Mouse (Mus musculus) bone marrow, adult 2 months (tissue): ENCODE measurements around the gene Prelp. TPM values are rescaled to one million over a fixed set of nuclear protein-coding genes. Genes with fewer than 3 reads are reported as not detected.

Source experiments
- H3K27ac ChIP-seq: fragments of 200-500 bp; 2 replicates; pipeline ENCODE4 v1.5.1; 2012; ENCODE audit warnings: low read depth, mild to moderate bottlenecking, control low read depth, inconsistent platforms, low read length; ENCODE audit not compliant: control insufficient read depth, poor library complexity, insufficient read depth
- H3K4me1 ChIP-seq: fragments of 200-500 bp; 2 replicates; pipeline ENCODE4 v1.6.1; 2011; ENCODE audit warnings: low read length; ENCODE audit not compliant: control insufficient read depth, insufficient read depth
- H3K4me3 ChIP-seq: fragments of 200-500 bp; replicated peaks from 2 replicates; pipeline ENCODE3; 2011; ENCODE audit warnings: mild to moderate bottlenecking, low read depth, low read length, control low read depth; ENCODE audit not compliant: control insufficient read depth
- CTCF ChIP-seq: fragments of 200-500 bp; IDR thresholded peaks from 2 replicates; pipeline ENCODE4 v1.5.1; 2011; ENCODE audit warnings: low read length, control low read depth; ENCODE audit not compliant: control insufficient read depth, insufficient read depth
- POLR2A ChIP-seq: fragments of 200-500 bp; IDR thresholded peaks from 2 replicates; pipeline ENCODE4 v1.6.1; 2011; ENCODE audit warnings: low read depth, mild to moderate bottlenecking, control low read depth, low read length, borderline replicate concordance; ENCODE audit not compliant: control insufficient read depth
- WGBS: fragments of 180-500 bp; shearing (Covaris S2); methylation state at CpG from one replicate; pipeline ENCODE4 v1.1.7; 2018; 5-methylcytosine and 5-hydroxymethylcytosine counted together
- polyA plus RNA-seq: library from polyadenylated mRNA; stranded (reverse); fragments of >200 nt; gene quantifications from 2 replicates; pipeline ENCODE4 v1.2.4, GENCODE M21; 2011; ENCODE audit warnings: low replicate concordance; ENCODE audit not compliant: missing spikeins, insufficient read depth, insufficient read length

The Prelp gene
- polyA plus RNA-seq, 1 experiment: 4.5 TPM

DNA sequence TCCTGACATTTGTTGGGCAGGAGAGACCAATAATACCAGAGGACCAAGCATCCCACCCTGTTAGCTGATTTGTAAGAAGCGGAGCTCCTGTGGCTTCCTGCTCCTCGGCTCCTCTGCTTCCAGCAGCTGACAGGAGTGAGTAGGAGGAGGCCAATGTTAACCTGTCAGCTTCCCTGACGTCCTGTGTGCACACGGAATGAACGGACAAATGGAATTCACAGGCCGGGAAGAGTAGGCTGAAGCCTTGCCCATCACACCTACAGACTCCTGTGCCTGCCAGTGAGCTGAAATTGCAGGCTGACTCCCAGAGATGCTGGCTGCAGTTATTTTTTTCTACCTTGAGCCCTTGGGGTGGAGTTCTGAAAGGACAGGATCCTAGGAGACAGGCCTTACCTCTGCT, 37.1 kb downstream of the Prelp start:
- H3K27ac ChIP-seq: no peak overlapping the region
- 86% methylated on average over 6 of the region's 6 CpGs for WGBS

DNA sequence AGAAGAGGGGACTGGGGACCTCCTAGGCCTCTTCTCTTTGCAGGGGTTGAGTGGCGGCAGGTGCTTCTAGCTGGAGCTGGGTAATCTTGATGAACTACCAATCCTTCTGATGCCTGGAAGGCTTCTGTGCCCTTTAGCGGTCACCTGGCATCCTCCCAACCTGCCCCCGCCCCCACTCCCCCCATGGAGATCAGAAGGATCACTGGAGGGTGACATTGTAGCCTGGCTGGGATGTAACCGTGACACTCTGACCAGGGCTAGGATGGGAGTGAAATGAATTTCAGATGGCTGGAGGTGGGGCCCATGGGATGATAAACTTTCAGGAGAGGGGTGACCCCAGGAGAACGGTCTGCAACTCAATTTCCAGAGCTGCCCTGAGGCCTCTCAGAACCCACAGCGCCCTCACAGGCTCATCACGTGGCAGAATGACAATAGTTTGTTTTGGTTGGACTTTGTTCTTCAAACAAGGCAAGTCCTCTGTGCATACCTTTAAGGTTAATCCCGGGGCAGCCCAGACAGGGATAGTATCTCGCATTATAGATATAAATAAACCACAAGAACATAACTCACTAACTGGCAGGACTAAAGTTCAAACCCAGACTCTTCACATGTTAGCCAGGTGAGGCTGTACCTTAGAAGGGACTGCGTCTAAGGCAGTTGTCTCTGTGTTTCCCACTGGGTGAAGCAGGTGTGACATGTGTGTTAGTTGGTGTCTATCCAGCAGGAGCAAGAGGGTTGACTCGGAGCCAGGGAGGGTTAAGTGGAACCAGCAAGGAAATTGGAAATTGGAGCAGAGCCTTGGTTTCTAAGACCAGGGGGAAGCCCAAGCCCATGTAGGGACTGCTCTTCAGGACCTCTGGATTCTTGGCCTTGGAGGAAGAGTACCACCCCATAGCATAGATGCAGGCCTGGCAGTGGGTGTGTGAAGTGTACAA, 38.7 kb downstream of the Prelp start:
- TF ChIP-seq POLR2A (no peak), CTCF (no peak)
- Histone ChIP-seq H3K27ac (no peak overlapping the region), H3K4me1 (peaks cover 14% of the 10 kb centered on the region), H3K4me3 (no peak overlapping the region)
- WGBS: 68% methylated on average over 11 of the region's 11 CpGs

More for the DNA sequence above, 37.1 kb downstream of the Prelp start:
- TF ChIP-seq POLR2A (no peak), CTCF (no peak)
- Histone ChIP-seq H3K4me1 (peaks cover 16% of the 10 kb centered on the region), H3K4me3 (no peak overlapping the region)

DNA sequence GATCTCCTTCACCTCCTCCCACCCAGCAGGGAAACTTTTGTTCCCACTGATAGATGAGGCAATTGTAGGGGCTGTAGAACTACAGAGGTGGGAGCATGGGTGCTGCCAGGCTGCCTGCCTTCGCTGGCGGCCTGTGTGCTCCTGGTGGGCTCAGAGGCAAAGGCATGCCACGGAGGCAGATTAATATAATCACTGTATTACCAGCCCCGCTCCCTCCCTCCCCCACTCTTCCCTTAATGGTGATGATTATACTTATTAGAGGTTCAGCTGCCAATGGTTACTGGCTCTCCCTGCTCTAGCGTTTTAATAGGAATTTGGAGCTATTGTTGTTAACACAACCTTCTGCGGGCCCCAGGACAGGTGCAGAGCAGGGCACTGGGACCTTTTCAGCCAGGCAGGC, 39.4 kb downstream of the Prelp start:
- Histone ChIP-seq H3K4me3 (no peak overlapping the region), H3K4me1 (peaks cover 12% of the 10 kb centered on the region), H3K27ac (no peak overlapping the region)
- 80% methylated on average over 6 of the region's 6 CpGs for WGBS
- no peak for TF ChIP-seq CTCF
- no peak for TF ChIP-seq POLR2A

DNA sequence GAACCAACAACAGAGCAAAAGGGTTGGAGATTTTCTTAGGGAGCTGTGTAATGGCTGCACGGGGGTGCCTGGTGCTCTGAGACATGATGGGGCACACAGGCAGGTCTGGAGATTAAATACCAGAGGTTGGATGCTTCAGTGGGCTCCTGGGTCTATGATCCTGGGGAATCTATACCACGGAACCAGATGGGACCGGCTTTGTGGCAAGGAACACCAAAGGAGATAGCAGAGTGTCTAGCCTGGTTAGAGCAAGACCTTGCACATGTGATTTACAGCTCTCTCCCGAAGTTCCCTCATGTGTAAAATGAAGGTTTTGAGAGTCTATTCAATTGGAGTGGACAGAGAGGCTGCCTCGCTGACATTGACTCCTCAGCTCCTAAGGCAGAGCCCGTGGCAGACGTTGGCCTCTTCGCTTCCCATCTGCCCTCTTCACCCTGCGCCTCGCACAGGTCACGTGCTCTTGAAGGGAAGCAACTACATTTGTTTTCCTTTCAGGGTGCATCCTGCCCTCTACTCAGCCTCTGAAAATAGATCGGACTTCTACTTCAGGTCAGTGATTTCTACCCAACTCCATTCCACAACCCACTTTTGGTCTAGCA, 42.3 kb downstream of the Prelp start:
- no peak for TF ChIP-seq POLR2A
- TF ChIP-seq CTCF: no peak

DNA sequence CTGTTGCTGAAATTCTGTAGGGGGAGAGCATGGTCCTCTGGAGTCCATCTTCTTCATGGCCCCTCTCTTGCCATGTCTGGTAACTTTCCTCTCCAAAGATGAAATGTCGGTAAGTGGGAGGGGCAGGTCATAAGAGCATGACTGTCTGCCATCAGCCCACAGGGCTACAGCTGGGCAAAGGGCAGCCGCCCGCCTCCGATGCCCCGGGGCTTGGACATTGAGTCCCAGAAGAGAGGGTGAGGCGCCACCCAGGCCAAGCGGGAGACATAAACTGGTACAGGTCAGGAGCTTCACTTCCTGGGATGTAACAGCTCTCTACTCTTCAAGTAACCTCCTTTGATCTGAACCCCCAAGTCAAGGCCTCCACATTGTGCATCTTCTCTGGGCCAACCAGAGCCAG, 44.3 kb downstream of the Prelp start:
- Histone ChIP-seq H3K4me3 (no peak overlapping the region), H3K4me1 (peaks cover 2% of the 10 kb centered on the region), H3K27ac (no peak overlapping the region)
- 93% methylated on average over 7 of the region's 7 CpGs for WGBS
- TF ChIP-seq CTCF: no peak
- TF ChIP-seq POLR2A: no peak

More for the DNA sequence above, 42.3 kb downstream of the Prelp start:
- no peak overlapping the region for H3K27ac ChIP-seq
- H3K4me1 ChIP-seq: peaks cover 2% of the 10 kb centered on the region
- 39% methylated on average over 12 of the region's 12 CpGs for WGBS
- no peak overlapping the region for H3K4me3 ChIP-seq

DNA sequence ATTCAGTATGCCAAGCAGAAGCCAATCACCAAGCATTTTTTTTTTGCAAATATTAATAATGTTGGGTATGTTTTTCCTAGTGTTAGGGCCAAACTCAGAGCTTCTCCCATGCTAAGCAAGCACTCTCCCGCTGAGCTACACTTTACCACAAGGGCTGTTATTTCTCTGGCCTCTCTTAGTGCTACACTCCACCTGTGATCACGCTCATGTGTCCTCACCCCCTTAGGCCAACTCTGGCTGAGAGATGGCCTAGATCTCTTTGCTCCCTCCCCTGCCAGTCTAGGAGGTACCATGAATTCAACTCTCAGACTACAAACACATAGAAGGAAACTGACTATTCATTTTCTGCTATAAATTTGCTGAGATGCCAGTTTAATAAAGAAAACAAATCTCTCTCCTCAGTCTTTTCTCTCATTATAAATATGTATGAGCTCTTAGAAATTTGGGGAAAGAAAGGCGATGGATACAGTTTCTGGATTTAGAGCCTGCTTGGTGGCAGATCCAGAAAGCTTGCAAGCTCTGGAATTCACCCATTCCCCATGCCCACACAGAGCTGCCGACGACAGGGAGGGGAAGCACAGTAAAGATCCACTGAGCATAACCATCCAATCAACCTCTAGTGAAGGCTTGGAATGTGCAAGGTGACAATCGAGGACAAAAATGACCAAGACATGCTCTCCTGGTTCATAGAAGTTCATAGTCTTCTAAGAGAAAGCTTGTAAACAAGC, 48.0 kb downstream of the Prelp start:
- TF ChIP-seq POLR2A (no peak), CTCF (no peak)
- Histone ChIP-seq H3K4me3 (no peak overlapping the region), H3K4me1 (no peaks in the 10 kb centered on the region), H3K27ac (no peak overlapping the region)
- WGBS: 81% methylated on average over 6 of the region's 6 CpGs

DNA sequence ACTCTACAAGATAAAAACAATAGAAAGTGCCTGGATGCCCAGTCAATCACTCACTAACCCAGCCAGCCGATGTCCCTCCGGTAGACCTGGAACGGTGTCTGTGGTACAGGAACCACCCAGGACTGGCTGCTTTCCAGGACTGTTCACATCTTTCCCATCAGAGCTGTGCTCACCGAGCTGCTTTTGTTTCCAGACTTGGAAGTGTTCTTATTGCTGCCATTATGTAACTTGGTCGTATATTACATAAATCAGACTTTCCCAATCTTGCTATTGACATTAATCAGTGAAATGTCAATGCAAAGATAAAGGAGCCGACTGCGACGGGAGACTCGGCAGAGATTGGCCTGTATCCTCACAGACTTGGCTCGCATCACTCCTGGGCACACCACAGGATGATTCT, 50.0 kb downstream of the Prelp start:
- WGBS: 56% methylated on average over 10 of the region's 10 CpGs

DNA sequence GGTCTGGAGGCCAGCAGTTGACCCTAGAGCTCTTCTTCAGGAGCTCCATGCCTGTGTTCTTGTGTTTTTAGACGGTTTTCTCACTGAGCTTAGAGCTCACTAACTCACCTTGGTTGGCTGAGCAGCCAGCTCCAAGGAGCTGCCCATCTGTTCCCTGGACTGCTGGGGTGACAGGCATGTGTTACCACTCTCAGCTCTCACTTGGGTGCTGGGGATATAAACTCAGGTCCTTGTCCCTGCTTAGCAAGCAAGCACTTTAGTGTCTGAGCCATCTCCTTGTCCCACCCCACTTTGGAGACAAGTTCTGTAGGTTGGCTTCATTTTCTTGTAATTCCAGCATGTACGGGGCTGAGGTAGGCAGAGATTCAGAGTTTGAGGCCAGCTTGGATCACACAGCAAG, 52.0 kb downstream of the Prelp start:
- WGBS: 79% methylated on average over 2 of the region's 2 CpGs
- TF ChIP-seq POLR2A: no peak
- TF ChIP-seq CTCF: no peak
- no peak overlapping the region for H3K4me3 ChIP-seq

More for the DNA sequence above, 50.0 kb downstream of the Prelp start:
- no peaks in the 10 kb centered on the region for H3K4me1 ChIP-seq
- H3K27ac ChIP-seq: no peak overlapping the region
- H3K4me3 ChIP-seq: no peak overlapping the region
- TF ChIP-seq POLR2A: no peak
- no peak for TF ChIP-seq CTCF

More for the DNA sequence above, 52.0 kb downstream of the Prelp start:
- no peaks in the 10 kb centered on the region for H3K4me1 ChIP-seq
- no peak overlapping the region for H3K27ac ChIP-seq
